Mouse (Mus musculus): Measurements from ENCODE around the gene Slc1a7. TPM values are rescaled to one million over a fixed set of nuclear protein-coding genes. Genes with fewer than 3 reads are reported as not detected.

Gene Slc1a7
- polyA plus RNA-seq, 2 experiments, result 0.03 TPM; not detected in 1

DNA sequence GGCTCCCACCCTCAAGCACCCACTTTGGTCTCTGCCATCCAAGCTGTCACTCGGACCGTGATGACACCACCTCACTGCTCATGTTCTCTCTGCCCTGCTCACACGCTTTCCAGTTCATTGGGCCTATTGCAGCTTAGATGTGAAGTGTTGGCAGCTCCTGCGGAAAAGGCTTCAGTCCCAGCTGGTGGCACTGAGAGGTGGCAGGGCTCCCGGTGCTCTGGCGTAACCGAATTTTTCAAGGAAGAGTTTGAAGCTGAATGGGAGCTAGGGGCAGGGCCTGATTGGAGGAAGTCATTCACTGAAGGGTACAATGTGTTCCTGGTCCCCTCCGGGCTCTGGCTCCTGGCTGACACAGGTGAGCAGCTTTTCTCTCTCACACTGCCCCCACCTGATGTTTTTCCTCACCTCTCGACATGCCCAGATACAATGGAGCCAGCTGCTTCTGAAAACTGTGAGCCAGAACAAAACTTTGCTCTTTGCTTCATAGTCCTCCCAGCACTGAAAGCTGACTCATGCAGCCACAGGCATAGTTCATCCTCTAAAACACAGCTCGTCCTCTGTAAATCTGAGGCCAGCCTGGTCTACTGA is 83.6 kb downstream of the Slc1a7 start:
- no peak overlapping the region for H3K27ac ChIP-seq
- no peaks in the 10 kb centered on the region for H3K9me3 ChIP-seq (ENCODE audit: control insufficient read depth, low read length)
- WGBS (ENCODE audit: insufficient replicate concordance), result 75% methylated on average over 10 of the region's 10 CpGs
- ATAC-seq (ENCODE audit: insufficient read depth) (no peak), DNase-seq (ENCODE audit: low read depth in 3 of 3, low spot score in 3 of 3) (no peak)
- TF ChIP-seq CTCF (IDR thresholded peaks at IDR 0.05; ENCODE audit: low read depth) (no peak), EP300 (IDR thresholded peaks at IDR 0.05; ENCODE audit: low read depth) (no peak)
- peaks cover 0 to 2% of the 10 kb centered on the region in 2 experiments; a peak in 1 of 4 replicates for H3K4me1 ChIP-seq (replicated peaks; ENCODE audit: control insufficient read depth in 2 of 2, insufficient read depth in 2 of 2, low read length in 1 of 2)
- no peak overlapping the region for H3K9ac ChIP-seq (replicated peaks)
- H3K4me2 ChIP-seq (ENCODE audit: low read depth), result no peak overlapping the region
- H3K27me3 ChIP-seq (ENCODE audit: control insufficient read depth, insufficient read depth, low read length), result no peaks in the 10 kb centered on the region
- H3K4me3 ChIP-seq (ENCODE audit: insufficient read depth in 1 of 2, low read depth in 2 of 2, low read length in 2 of 2), result no peak overlapping the region
- peaks cover 2% of the 10 kb centered on the region for H3K36me3 ChIP-seq (replicated peaks; ENCODE audit: control insufficient read depth, insufficient read depth, low read depth)

DNA sequence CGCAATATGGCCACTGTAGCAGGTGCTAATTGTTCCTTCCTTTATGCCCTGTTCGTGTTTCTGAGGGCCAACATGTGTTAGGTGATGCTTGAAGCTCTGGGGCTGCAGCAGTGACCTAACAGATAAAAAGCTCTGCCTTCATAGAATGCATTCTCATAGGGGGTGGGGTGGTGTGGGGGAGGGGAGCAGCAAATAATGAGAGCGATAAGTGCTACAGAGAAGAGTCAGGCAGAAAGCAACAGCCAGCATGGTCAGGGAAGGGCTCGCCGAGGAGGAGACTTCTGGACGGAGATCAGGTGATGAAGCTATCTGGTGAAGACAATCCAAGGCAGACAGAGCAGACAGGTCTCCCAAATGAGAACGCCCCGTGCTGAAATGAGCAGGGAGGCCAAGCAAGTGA is 84.5 kb downstream of the Slc1a7 start:
- Histone ChIP-seq H3K4me2 (ENCODE audit: low read depth) (no peak overlapping the region), H3K36me3 (replicated peaks; ENCODE audit: control insufficient read depth, insufficient read depth, low read depth) (peaks cover 2% of the 10 kb centered on the region), H3K4me3 (ENCODE audit: insufficient read depth in 1 of 2, low read depth in 2 of 2, low read length in 2 of 2) (no peak overlapping the region), H3K9ac (replicated peaks) (no peak overlapping the region), H3K27ac (no peak overlapping the region), H3K27me3 (ENCODE audit: control insufficient read depth, insufficient read depth, low read length) (no peaks in the 10 kb centered on the region), H3K4me1 (replicated peaks; ENCODE audit: control insufficient read depth in 2 of 2, insufficient read depth in 2 of 2, low read length in 1 of 2) (peaks cover 0 to under 1% of the 10 kb centered on the region in 2 experiments; a peak in 1 of 4 replicates), H3K9me3 (ENCODE audit: control insufficient read depth, low read length) (no peaks in the 10 kb centered on the region)
- ATAC-seq (ENCODE audit: insufficient read depth) (no peak), DNase-seq (ENCODE audit: low read depth in 3 of 3, low spot score in 3 of 3) (no peak)
- TF ChIP-seq CTCF (IDR thresholded peaks at IDR 0.05; ENCODE audit: low read depth) (no peak), EP300 (IDR thresholded peaks at IDR 0.05; ENCODE audit: low read depth) (no peak)
- whole genome bisulfite sequencing (ENCODE audit: insufficient replicate concordance), result 67% methylated on average over 8 of the region's 8 CpGs

DNA sequence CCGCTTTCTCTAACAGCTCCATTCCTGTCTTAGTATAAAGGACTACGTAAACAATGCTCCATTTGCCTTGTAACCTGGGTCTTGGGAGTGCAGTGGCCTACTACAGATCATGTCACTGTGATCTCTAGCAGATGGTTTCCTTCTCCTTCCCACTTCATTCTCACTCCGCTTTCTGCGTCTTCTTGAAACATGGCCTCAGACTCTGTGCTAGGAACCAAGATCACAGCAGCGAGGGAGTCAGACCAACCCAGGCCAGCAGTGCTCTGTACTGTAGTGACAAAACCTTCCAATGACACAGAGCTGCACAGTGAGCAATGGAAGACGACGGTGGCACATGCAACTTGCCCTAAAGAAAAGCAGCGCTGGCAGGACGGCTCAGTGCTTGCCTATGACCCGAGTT is 87.7 kb downstream of the Slc1a7 start:
- Histone ChIP-seq H3K36me3 (replicated peaks; ENCODE audit: control insufficient read depth, insufficient read depth, low read depth) (peaks cover 9% of the 10 kb centered on the region), H3K9ac (replicated peaks) (no peak overlapping the region), H3K27me3 (ENCODE audit: control insufficient read depth, insufficient read depth, low read length) (no peaks in the 10 kb centered on the region), H3K9me3 (ENCODE audit: control insufficient read depth, low read length) (no peaks in the 10 kb centered on the region), H3K4me1 (replicated peaks; ENCODE audit: control insufficient read depth in 2 of 2, insufficient read depth in 2 of 2, low read length in 1 of 2) (no peaks in the 10 kb centered on the region), H3K27ac (no peak overlapping the region), H3K4me3 (ENCODE audit: insufficient read depth in 1 of 2, low read depth in 2 of 2, low read length in 2 of 2) (no peak overlapping the region), H3K4me2 (ENCODE audit: low read depth) (no peak overlapping the region)
- no peak for ATAC-seq (ENCODE audit: insufficient read depth)
- WGBS (ENCODE audit: insufficient replicate concordance), result 83% methylated on average over 10 of the region's 10 CpGs
- no peak for DNase-seq (ENCODE audit: low read depth in 3 of 3, low spot score in 3 of 3)
- TF ChIP-seq EP300 (IDR thresholded peaks at IDR 0.05; ENCODE audit: low read depth) (no peak), CTCF (IDR thresholded peaks at IDR 0.05; ENCODE audit: low read depth) (no peak)

DNA sequence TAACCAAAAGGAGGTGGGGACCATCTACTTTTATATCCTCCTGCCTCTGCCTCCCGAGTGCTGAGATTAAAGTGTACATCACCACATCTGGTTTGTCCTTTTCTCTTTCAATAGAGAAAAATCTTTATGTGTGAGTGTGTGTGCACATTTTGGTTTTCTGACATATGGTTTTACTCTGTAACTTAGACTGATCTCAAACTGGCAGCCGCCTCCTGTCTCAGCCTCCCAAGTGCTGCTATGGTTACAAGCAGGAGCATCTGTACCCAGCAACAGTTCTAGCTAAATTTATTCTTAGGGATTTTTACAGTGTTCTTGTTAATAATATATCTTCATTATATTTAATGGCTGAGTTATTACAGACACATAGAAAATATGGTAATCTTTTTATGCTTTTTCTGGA is 89.1 kb downstream of the Slc1a7 start:
- TF ChIP-seq EP300 (IDR thresholded peaks at IDR 0.05; ENCODE audit: low read depth), result no peak
- DNase-seq (ENCODE audit: low read depth in 3 of 3, low spot score in 3 of 3) (no peak), ATAC-seq (ENCODE audit: insufficient read depth) (no peak)
- Histone ChIP-seq H3K27me3 (ENCODE audit: control insufficient read depth, insufficient read depth, low read length) (no peaks in the 10 kb centered on the region), H3K36me3 (replicated peaks; ENCODE audit: control insufficient read depth, insufficient read depth, low read depth) (peaks cover 12% of the 10 kb centered on the region), H3K4me3 (ENCODE audit: insufficient read depth in 1 of 2, low read depth in 2 of 2, low read length in 2 of 2) (no peak overlapping the region), H3K4me2 (ENCODE audit: low read depth) (no peak overlapping the region), H3K27ac (no peak overlapping the region), H3K4me1 (replicated peaks; ENCODE audit: control insufficient read depth in 2 of 2, insufficient read depth in 2 of 2, low read length in 1 of 2) (no peaks in the 10 kb centered on the region), H3K9ac (replicated peaks) (no peak overlapping the region), H3K9me3 (ENCODE audit: control insufficient read depth, low read length) (no peaks in the 10 kb centered on the region)
- WGBS (ENCODE audit: insufficient replicate concordance), result 82% methylated on average over 2 of the region's 2 CpGs

DNA sequence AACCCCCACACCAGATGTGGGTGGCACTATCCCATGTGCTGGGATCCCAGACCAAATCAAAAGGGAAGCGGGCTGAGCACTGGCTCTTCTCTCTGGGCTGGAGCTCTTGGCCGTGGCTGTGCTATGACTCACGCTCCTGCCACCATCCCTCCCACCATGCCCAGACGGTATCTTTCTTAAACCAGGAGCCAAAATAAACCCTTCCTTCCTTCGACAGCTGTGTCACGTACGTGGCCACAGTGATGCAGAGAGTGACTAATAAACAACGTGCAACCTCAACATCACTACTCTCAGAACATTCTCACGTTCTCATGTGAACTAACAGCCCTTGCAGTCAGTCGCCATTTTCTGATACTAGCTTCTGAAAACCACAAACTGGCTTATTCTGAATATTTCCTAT is 90.0 kb downstream of the Slc1a7 start:
- no peak for ATAC-seq (ENCODE audit: insufficient read depth)
- DNase-seq (ENCODE audit: low read depth in 3 of 3, low spot score in 3 of 3), result no peak
- Histone ChIP-seq H3K9me3 (ENCODE audit: control insufficient read depth, low read length) (no peaks in the 10 kb centered on the region), H3K9ac (replicated peaks) (no peak overlapping the region), H3K4me3 (ENCODE audit: insufficient read depth in 1 of 2, low read depth in 2 of 2, low read length in 2 of 2) (no peak overlapping the region), H3K27me3 (ENCODE audit: control insufficient read depth, insufficient read depth, low read length) (no peaks in the 10 kb centered on the region), H3K36me3 (replicated peaks; ENCODE audit: control insufficient read depth, insufficient read depth, low read depth) (peaks cover 12% of the 10 kb centered on the region), H3K4me2 (ENCODE audit: low read depth) (no peak overlapping the region), H3K27ac (no peak overlapping the region), H3K4me1 (replicated peaks; ENCODE audit: control insufficient read depth in 2 of 2, insufficient read depth in 2 of 2, low read length in 1 of 2) (no peaks in the 10 kb centered on the region)
- TF ChIP-seq CTCF (IDR thresholded peaks at IDR 0.05; ENCODE audit: low read depth) (no peak), EP300 (IDR thresholded peaks at IDR 0.05; ENCODE audit: low read depth) (no peak)
- 62% methylated on average over 10 of the region's 10 CpGs for WGBS (ENCODE audit: insufficient replicate concordance)
